ENCODE assay signal across 9 mouse cellular contexts in the genomic region with DNA sequence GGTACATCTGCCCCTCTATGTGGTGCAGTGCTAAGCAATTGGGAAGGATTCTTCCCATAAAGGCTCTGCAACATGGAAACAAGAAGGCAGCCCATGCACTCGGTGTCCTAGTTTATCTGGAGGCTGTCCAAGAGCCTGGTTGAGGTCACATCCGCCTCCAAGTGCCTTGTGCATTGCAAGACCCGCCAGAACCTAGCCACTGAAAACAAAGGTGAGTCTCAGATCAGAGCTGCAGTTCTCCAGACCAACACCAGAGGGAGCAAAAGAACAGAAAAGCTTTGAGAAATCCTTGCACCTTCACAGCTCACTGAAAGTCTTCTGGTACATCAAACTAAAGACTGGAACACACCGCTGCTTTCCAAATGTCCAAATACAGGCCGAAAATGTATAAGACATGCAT. TPM values are rescaled to one million over a fixed set of nuclear protein-coding genes. Genes with fewer than 3 reads are reported as not detected.
DNase-seq lines count a peak whose midpoint lies in the region; ATAC-seq and TF ChIP-seq lines count a peak whose summit lies in the region.
"Had no signal": no experiment of that assay in that cellular context is flagged by ENCODE, and none has a peak within 500 bp of the region (broad histone marks: within the 10 kb centered on the region; RNA-seq: fewer than 3 reads in every experiment).

No protein-coding gene starts in this region.

- H3K9ac ChIP-seq in hindbrain, embryonic 13.5 days = no peak overlapping the region
- H3K9ac ChIP-seq in hindbrain, embryonic 14.5 days = no peak overlapping the region
- no peak overlapping the region for H3K9ac ChIP-seq in midbrain, postnatal 0 days (replicated peaks; ENCODE audit: low read length, poor library complexity, severe bottlenecking)
- H3K9ac ChIP-seq: neural tube, embryonic 13.5 days had no signal

- H3K9me3 ChIP-seq in hindbrain, embryonic 10.5 days = no peaks in the 10 kb centered on the region
- H3K9me3 ChIP-seq in hindbrain, embryonic 13.5 days = no peaks in the 10 kb centered on the region
- no peaks in the 10 kb centered on the region for H3K9me3 ChIP-seq in hindbrain, embryonic 14.5 days (ENCODE audit: control insufficient read depth, low read length)
- H3K9me3 ChIP-seq in midbrain, postnatal 0 days (ENCODE audit: low read length) = no peaks in the 10 kb centered on the region
- H3K9me3 ChIP-seq: neural tube, embryonic 13.5 days had no signal

- peak; percentile 42; the same call in 1 of the 2 replicates for TF ChIP-seq CTCF in bone marrow macrophage, adult 2 months (IDR thresholded peaks at IDR 0.05; ENCODE audit: low read depth, low read length)
- peak; percentile 93 for TF ChIP-seq CTCF in midbrain, postnatal 0 days (IDR thresholded peaks at IDR 0.05)
- peak; percentile 65; the same call in 1 of the 2 replicates for TF ChIP-seq CTCF in testis, adult 2 months (IDR thresholded peaks at IDR 0.05; ENCODE audit: control insufficient read depth, insufficient read depth, insufficient replicate concordance, low read depth, low read length)

- H3K27ac ChIP-seq in hindbrain, embryonic 10.5 days = no peak overlapping the region
- no peak overlapping the region for H3K27ac ChIP-seq in hindbrain, embryonic 13.5 days
- H3K27ac ChIP-seq in bone marrow macrophage, adult 2 months (ENCODE audit: insufficient read depth, low read depth, low read length) = no peak overlapping the region
- no peak overlapping the region for H3K27ac ChIP-seq in hindbrain, embryonic 14.5 days
- no peak overlapping the region for H3K27ac ChIP-seq in midbrain, postnatal 0 days (ENCODE audit: low read depth, low read length)
- no peak overlapping the region for H3K27ac ChIP-seq in testis, adult 2 months (ENCODE audit: control insufficient read depth, insufficient read depth, low read depth, low read length)
- H3K27ac ChIP-seq: neural tube, embryonic 13.5 days had no signal

- WGBS in hindbrain, embryonic 10.5 days = 29% methylated on average over 5 of the region's 5 CpGs
- WGBS in hindbrain, embryonic 13.5 days = 21% methylated on average over 5 of the region's 5 CpGs
- 19% methylated on average over 5 of the region's 5 CpGs for WGBS in hindbrain, embryonic 14.5 days
- 13% methylated on average over 5 of the region's 5 CpGs for WGBS in midbrain, postnatal 0 days

- no peaks in the 10 kb centered on the region for H3K4me1 ChIP-seq in hindbrain, embryonic 10.5 days (replicated peaks)
- H3K4me1 ChIP-seq in hindbrain, embryonic 13.5 days (replicated peaks) = 0 out of 2 replicates have a peak, but pooled peaks cover 2% of the 10 kb centered on the region
- H3K4me1 ChIP-seq in bone marrow macrophage, adult 2 months (ENCODE audit: control insufficient read depth, insufficient read depth, low read length) = peaks cover 3% of the 10 kb centered on the region
- no peaks in the 10 kb centered on the region for H3K4me1 ChIP-seq in hindbrain, embryonic 14.5 days (replicated peaks; ENCODE audit: control insufficient read depth, insufficient read depth, low read length)
- no peaks in the 10 kb centered on the region for H3K4me1 ChIP-seq in midbrain, postnatal 0 days (ENCODE audit: insufficient read depth, low read length)
- no peaks in the 10 kb centered on the region for H3K4me1 ChIP-seq in testis, adult 2 months (ENCODE audit: control insufficient read depth, insufficient read depth, low read length)
- H3K4me1 ChIP-seq: neural tube, embryonic 13.5 days had no signal

- no peak overlapping the region for H3K4me3 ChIP-seq in hindbrain, embryonic 10.5 days
- H3K4me3 ChIP-seq in hindbrain, embryonic 13.5 days = no peak overlapping the region
- H3K4me3 ChIP-seq in bone marrow macrophage, adult 2 months (ENCODE audit: insufficient read depth, low read length) = no peak overlapping the region
- no peak overlapping the region for H3K4me3 ChIP-seq in hindbrain, embryonic 14.5 days (replicated peaks; ENCODE audit: low read length)
- H3K4me3 ChIP-seq in midbrain, postnatal 0 days (ENCODE audit: low read depth, low read length) = no peak overlapping the region
- H3K4me3 ChIP-seq in testis, adult 2 months (ENCODE audit: control insufficient read depth, low read depth, low read length) = no peak overlapping the region
- H3K4me3 ChIP-seq: neural tube, embryonic 13.5 days had no signal

- ATAC-seq in hindbrain, embryonic 13.5 days (ENCODE audit: low FRiP score) = no peak
- 0 out of 2 replicates have a peak, but pooled peaks have one; percentile 61 for ATAC-seq in erythroblast, adult 5-6 weeks (replicated peaks; ENCODE audit: low FRiP score, poor library complexity, severe bottlenecking)
- no peak for ATAC-seq in hindbrain, embryonic 14.5 days (ENCODE audit: low FRiP score)
- no peak for ATAC-seq in midbrain, postnatal 0 days (ENCODE audit: low FRiP score)

- peak; percentile 71 for DNase-seq in hindbrain, embryonic 10.5 days (ENCODE audit: low spot score)
- DNase-seq in hindbrain, embryonic 14.5 days (ENCODE audit: low spot score) = peak; percentile 93
- peak; percentile 62 to 63 for DNase-seq in left cerebral cortex, postnatal 10 days (ENCODE audit: extremely low spot score in 1 of 2, low spot score in 2 of 2)
- DNase-seq in midbrain, postnatal 0 days (ENCODE audit: low spot score) = peak; percentile 89

- no peak for TF ChIP-seq POLR2A in bone marrow macrophage, adult 2 months (IDR thresholded peaks at IDR 0.05; ENCODE audit: borderline replicate concordance, low read depth, low read length)
- TF ChIP-seq POLR2A in testis, adult 2 months (IDR thresholded peaks at IDR 0.05; ENCODE audit: control insufficient read depth, low read depth, low read length) = no peak

- intact Hi-C loops in left cerebral cortex, postnatal 10 days (cut with DNase I) = loop anchor here (1.0 to 5.0 kb wide), 3 partner anchors 68 to 169 kb away; no protein-coding TSS in a partner anchor

- H3K36me3 ChIP-seq in hindbrain, embryonic 10.5 days = no peaks in the 10 kb centered on the region
- H3K36me3 ChIP-seq in hindbrain, embryonic 13.5 days = no peaks in the 10 kb centered on the region
- H3K36me3 ChIP-seq in hindbrain, embryonic 14.5 days (replicated peaks; ENCODE audit: control insufficient read depth, insufficient read depth) = no peaks in the 10 kb centered on the region
- no peaks in the 10 kb centered on the region for H3K36me3 ChIP-seq in midbrain, postnatal 0 days (ENCODE audit: insufficient read depth, low read length)
- H3K36me3 ChIP-seq in testis, adult 2 months (ENCODE audit: control insufficient read depth, insufficient read depth, low read length) = no peaks in the 10 kb centered on the region
- H3K36me3 ChIP-seq: neural tube, embryonic 13.5 days had no signal

- 0 out of 2 replicates have a peak, but pooled peaks cover 6% of the 10 kb centered on the region for H3K27me3 ChIP-seq in hindbrain, embryonic 10.5 days (ENCODE audit: insufficient read depth, poor library complexity, severe bottlenecking)
- no peaks in the 10 kb centered on the region for H3K27me3 ChIP-seq in hindbrain, embryonic 13.5 days
- H3K27me3 ChIP-seq in hindbrain, embryonic 14.5 days (ENCODE audit: control insufficient read depth, insufficient read depth, low read length) = no peaks in the 10 kb centered on the region
- no peaks in the 10 kb centered on the region for H3K27me3 ChIP-seq in midbrain, postnatal 0 days (ENCODE audit: insufficient read depth, low read length)
- H3K27me3 ChIP-seq in testis, adult 2 months (ENCODE audit: control insufficient read depth, insufficient read depth, low read length) = no peaks in the 10 kb centered on the region
- H3K27me3 ChIP-seq: neural tube, embryonic 13.5 days had no signal

- no peak overlapping the region for H3K4me2 ChIP-seq in hindbrain, embryonic 13.5 days
- H3K4me2 ChIP-seq in hindbrain, embryonic 14.5 days (replicated peaks) = no peak overlapping the region
- H3K4me2 ChIP-seq in midbrain, postnatal 0 days (ENCODE audit: low read depth, low read length, poor library complexity, severe bottlenecking) = no peak overlapping the region
- H3K4me2 ChIP-seq: neural tube, embryonic 13.5 days had no signal

RNA-seq across cellular contexts. Expression of gene Ttc9, which starts 11.7 kb away (rescaled TPM):
- polyA plus RNA-seq in hindbrain, embryonic 10.5 days (2016; fragmentation: Nextera tagmentation; extraction: Ambion mirVana) = 2.2 and 2.7 TPM in 2 replicates
- 8.7 and 9.6 TPM in 2 replicates for polyA plus RNA-seq in hindbrain, embryonic 13.5 days (2015; fragmentation: Nextera tagmentation; extraction: Ambion mirVana)
- not detected in 2 replicates for polyA plus RNA-seq in bone marrow macrophage, adult 2 months (2012; ENCODE audit: insufficient read depth, insufficient read length, missing spikeins)
- not detected in 2 replicates for total RNA-seq in erythroblast, adult 5-6 weeks (2015; ENCODE audit: low replicate concordance)
- total RNA-seq in erythroblast, adult 5-6 weeks (2017; ENCODE audit: low replicate concordance) = not detected in 2 replicates
- 13.0 and 17.5 TPM in 2 replicates for polyA plus RNA-seq in hindbrain, embryonic 14.5 days (2014; fragmentation: Nextera tagmentation; extraction: Ambion mirVana)
- 10 to 100 TPM; 76.7 to 78.7 TPM for total RNA-seq in left cerebral cortex, postnatal 10 days (2021)
- 58.4 and 60.2 TPM in 2 replicates for total RNA-seq in midbrain, postnatal 0 days (2014; rRNA removed)
- polyA plus RNA-seq in midbrain, postnatal 0 days (2015; fragmentation: Nextera tagmentation; extraction: Ambion mirVana) = 16.3 and 16.7 TPM in 2 replicates
- 25.4 and 30.1 TPM in 2 replicates for polyA plus RNA-seq in testis, adult 2 months (2012; rRNA removed)

RNA-seq across cellular contexts. Expression of gene Med6, which starts 24.5 kb away (rescaled TPM):
- 79.4 and 80.8 TPM in 2 replicates for polyA plus RNA-seq in hindbrain, embryonic 10.5 days (2016; fragmentation: Nextera tagmentation; extraction: Ambion mirVana)
- 50.1 and 51.9 TPM in 2 replicates for polyA plus RNA-seq in hindbrain, embryonic 13.5 days (2015; fragmentation: Nextera tagmentation; extraction: Ambion mirVana)
- polyA plus RNA-seq in bone marrow macrophage, adult 2 months (2012; ENCODE audit: insufficient read depth, insufficient read length, missing spikeins) = 37.8 and 43.5 TPM in 2 replicates
- 1.9 and 18.6 TPM in 2 replicates for total RNA-seq in erythroblast, adult 5-6 weeks (2015; ENCODE audit: low replicate concordance)
- 31.6 and 48.1 TPM in 2 replicates for total RNA-seq in erythroblast, adult 5-6 weeks (2017; ENCODE audit: low replicate concordance)
- 39.4 and 45.7 TPM in 2 replicates for polyA plus RNA-seq in hindbrain, embryonic 14.5 days (2014; fragmentation: Nextera tagmentation; extraction: Ambion mirVana)
- 10 to 100 TPM; 22.1 to 24.9 TPM for total RNA-seq in left cerebral cortex, postnatal 10 days (2021)
- 23.5 and 36.1 TPM in 2 replicates for total RNA-seq in midbrain, postnatal 0 days (2014; rRNA removed)
- 30.5 and 31.2 TPM in 2 replicates for polyA plus RNA-seq in midbrain, postnatal 0 days (2015; fragmentation: Nextera tagmentation; extraction: Ambion mirVana)
- polyA plus RNA-seq in testis, adult 2 months (2012; rRNA removed) = 8.7 and 12.4 TPM in 2 replicates

RNA-seq across cellular contexts. Expression of gene Adam21, which starts 51.0 kb away (rescaled TPM):
- 0.38 and 0.42 TPM in 2 replicates for polyA plus RNA-seq in hindbrain, embryonic 10.5 days (2016; fragmentation: Nextera tagmentation; extraction: Ambion mirVana)
- 0.93 and 1.00 TPM in 2 replicates for polyA plus RNA-seq in hindbrain, embryonic 13.5 days (2015; fragmentation: Nextera tagmentation; extraction: Ambion mirVana)
- not detected in 2 replicates for polyA plus RNA-seq in bone marrow macrophage, adult 2 months (2012; ENCODE audit: insufficient read depth, insufficient read length, missing spikeins)
- total RNA-seq in erythroblast, adult 5-6 weeks (2015; ENCODE audit: low replicate concordance) = not detected in 2 replicates
- total RNA-seq in erythroblast, adult 5-6 weeks (2017; ENCODE audit: low replicate concordance) = 0.26 TPM in 1 of 2 replicates, not detected in the other
- polyA plus RNA-seq in hindbrain, embryonic 14.5 days (2014; fragmentation: Nextera tagmentation; extraction: Ambion mirVana) = 0.90 and 1.1 TPM in 2 replicates
- under 1 TPM; 0.30 TPM for total RNA-seq in left cerebral cortex, postnatal 10 days (2021)
- 0.38 and 1.5 TPM in 2 replicates for total RNA-seq in midbrain, postnatal 0 days (2014; rRNA removed)
- polyA plus RNA-seq in midbrain, postnatal 0 days (2015; fragmentation: Nextera tagmentation; extraction: Ambion mirVana) = 0.48 and 0.60 TPM in 2 replicates
- 9.0 and 13.7 TPM in 2 replicates for polyA plus RNA-seq in testis, adult 2 months (2012; rRNA removed)

Comparison
In these comparisons a context has a peak if more than half of its experiments do, and no peak if none do; other contexts are left out.
1. CTCF ChIP-seq: peak in every context shown above with its lines; median percentile 93 in midbrain, postnatal 0 days; 65 in testis, adult 2 months; 42 in bone marrow macrophage, adult 2 months.